Mouse (Mus musculus): ENCODE data around the gene Ino80e.

- TF ChIP-seq CTCF (IDR thresholded peaks at IDR 0.05; ENCODE audit: low read depth, low read length) (no peak), GATA1 (IDR thresholded peaks at IDR 0.05; ENCODE audit: borderline replicate concordance, low read length) (no peak), TAL1 (conservative IDR thresholded peaks at IDR 0.05; ENCODE audit: low read depth, low read length) (no peak), GATA2 (IDR thresholded peaks at IDR 0.05; ENCODE audit: borderline replicate concordance, low read depth, low read length) (no peak)
Observed at GRCm38 (mm10) chr7:126845516-126845915, 16.7 kb downstream of the Ino80e start.

All from G1E (cell line).